Mouse (Mus musculus): ENCODE data around the gene Zdhhc6.
A peak's percentile ranks its signal among the peaks of the same experiment; 100 is the strongest.

The Zdhhc6 gene

DNA sequence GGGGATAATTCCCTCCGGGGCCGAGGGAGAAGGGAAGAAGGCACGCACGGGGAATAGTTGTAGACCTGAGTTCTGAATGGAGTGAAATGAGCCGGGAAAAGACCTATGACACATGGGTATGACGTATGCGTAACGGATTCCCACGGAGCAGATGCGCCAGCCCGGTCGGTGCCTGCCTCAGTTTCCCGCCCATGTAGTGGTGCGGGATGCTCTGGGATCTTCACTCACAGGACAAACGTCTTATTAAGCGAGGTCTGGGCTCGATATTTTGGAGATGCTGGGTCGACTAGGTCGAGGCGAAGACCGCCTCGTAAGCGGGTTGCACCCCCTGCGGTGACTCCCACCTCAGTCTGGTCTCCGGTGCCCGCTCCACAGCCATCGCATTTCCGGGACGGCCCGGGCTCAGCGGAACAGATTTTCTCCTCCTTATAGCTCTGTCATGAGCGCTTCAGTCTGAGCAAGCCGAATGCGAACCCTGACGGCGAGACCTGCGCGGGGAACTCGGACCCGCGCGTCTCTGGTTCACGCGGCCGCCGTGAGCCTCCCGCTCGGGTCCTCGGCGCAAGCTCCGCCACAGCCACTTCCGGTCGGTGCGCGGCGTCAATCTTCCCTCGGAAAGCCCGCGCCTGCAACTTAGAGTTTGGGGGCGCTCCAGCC, at the start of gene Zdhhc6:
Zdhhc6 (minus strand) TSS at position 581 of the 657 bp plus-strand sequence.
- DNase-seq = peak; percentile 94

GRCm38 (mm10) chr19:55362606-55363005, 46.8 kb upstream of the Zdhhc6 start:
- no peak for DNase-seq

DNA sequence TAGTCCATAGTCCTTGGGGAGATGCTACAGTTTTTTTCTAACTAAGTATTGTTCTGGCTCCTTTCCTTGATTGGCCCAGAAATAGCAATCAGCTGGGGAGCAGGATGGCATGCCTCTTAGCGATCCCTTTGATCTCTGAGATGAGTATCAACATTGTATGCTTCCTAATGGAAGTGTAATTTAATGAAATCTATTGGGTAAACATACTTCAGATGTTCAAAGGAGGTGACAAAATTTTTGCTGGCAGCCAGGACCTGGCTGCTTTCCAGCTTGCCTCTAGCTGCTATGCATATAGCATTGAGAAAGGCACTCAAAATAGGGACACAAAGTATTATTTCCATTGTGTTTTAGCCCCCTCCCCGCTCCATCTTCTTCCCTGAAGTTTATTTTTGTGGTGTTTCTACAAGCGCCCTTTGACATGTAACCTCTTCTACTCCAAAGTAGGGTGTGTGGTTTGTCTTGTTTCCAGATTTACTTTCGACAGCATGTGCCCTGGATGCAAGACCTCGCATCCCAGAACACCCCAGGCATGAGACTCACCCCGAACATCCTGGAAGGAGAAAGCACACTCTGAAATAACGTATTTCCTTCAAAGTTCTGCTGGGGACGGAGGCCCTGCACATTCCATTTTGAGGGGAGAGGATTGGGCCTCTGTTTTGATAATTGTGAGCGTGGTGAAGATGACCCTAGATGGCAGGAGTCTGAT, 35.0 kb upstream of the Zdhhc6 start:
- DNase-seq = no peak

DNA sequence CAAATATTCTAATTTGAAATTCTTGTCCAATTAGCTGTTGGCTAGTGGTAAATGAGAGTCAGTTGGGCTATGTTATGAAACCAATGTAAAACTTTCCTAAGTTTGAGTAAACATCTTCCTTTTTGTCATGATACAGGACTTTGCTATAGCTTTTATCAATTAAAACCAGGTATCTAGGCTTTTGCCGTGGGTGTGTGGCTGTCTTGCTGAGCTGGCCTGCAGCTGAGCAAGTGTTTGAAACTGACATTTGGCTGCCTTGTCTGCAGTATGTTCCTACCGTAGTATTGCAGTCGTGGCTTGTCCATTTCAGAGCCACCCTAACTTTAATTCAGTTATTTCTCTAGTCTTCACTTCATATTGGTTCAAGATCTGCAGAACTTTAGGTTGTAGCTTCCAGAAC, 32.4 kb upstream of the Zdhhc6 start:
- DNase-seq = no peak

DNA sequence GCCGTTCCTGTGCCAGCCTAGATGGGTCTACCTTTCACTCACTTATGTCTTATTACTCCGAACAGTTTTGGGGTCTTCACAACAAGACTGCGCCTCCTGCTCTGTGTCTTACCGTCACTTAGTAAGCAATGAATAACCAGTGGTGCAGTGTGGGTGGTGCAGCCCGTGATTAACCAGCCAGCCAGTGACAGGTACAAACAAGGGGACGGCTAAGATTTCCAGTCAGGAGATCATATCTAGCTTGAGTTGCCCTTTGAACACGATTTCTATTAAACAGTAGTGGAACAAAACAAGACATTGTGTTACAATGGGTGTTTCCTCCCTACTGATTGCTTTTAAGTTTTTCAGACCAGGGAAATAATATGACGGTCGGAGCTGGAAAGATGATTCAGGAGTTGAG, 27.4 kb upstream of the Zdhhc6 start:
- no peak for DNase-seq

DNA sequence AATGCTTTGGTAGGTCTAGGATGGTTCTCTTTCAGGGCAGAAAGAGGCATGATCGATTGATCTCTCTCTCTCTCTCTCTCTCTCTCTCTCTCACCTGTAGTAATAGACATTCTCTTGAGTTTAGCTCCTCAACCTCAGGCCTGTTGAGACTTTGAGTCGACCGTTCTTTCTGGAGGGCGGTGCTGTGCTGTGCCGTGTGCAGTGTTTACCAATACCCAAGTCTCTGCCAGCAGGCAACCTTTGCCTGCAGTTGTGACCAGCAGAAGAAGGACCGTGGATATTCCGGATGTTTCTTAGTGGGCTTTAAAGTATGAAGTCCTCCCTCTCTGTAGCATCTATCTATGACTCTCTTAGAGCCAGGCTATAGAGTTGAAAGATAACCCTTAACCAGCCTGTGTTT, 26.6 kb upstream of the Zdhhc6 start:
- DNase-seq = no peak

- DNase-seq = no peak
These were observed 25.5 kb upstream of the Zdhhc6 start for GRCm38 (mm10) chr19:55341377-55341776.

DNA sequence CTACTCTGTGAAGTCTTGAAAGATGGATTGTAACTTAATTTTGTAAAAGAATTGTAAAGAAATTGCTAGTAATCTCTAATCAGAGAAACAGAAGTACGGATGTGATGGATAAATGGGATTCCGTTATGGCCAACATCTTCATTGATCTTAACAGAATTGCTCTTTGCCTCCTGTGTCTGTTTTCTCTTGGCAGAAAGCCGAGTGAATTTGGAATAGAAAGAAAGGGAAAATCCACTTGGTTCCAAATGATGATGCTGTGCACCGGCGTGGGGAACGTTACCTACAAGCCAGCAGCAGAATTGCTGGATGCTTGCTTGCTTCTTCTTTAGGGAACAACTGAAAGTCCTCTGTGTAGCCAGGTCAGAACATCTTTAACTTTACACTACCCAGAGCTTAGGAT, 24.7 kb upstream of the Zdhhc6 start:
- DNase-seq = no peak

DNA sequence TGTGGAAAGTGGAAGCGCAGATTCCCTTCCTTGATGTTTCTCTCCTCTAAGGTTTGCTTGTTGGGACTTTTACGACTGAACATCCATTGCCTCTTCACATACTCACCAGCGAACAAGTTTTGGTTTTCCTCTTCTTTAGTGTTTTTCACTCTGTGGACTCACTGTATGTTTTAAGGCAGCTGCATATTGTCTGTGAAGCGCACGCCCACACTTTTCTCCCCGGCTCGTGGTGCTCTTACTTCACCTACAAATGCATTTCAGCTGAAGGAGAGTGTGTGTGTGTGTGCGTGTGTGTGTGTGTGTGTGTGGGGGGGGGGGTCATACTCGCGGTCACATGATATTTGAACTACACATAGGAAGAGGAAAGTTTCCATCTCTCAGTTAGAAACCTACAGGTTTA, 21.8 kb upstream of the Zdhhc6 start:
- DNase-seq = no peak

- no peak for DNase-seq
These were observed 21.2 kb upstream of the Zdhhc6 start for GRCm38 (mm10) chr19:55337066-55337465.

- no peak for DNase-seq
These were observed 20.6 kb upstream of the Zdhhc6 start for GRCm38 (mm10) chr19:55336441-55336840.

DNA sequence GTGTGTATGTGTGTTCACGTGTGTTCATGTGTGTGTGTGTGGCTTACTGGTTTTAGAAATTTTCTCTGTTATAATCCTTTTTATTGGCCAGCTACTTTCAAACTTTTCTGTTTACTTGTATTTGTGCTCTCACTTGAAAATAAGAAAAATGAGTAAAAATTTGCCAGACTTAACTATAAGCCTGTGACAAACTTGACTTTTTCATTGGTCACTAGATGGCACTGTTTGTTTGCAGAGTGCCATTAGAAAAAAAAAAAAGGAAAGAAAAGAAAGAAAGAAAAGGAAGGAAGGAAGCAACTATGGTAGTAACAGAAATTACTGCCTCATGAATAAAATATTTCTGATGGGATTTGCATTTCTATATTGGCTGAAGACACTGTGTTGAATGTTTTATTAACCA, 20.0 kb upstream of the Zdhhc6 start:
- no peak for DNase-seq

DNA sequence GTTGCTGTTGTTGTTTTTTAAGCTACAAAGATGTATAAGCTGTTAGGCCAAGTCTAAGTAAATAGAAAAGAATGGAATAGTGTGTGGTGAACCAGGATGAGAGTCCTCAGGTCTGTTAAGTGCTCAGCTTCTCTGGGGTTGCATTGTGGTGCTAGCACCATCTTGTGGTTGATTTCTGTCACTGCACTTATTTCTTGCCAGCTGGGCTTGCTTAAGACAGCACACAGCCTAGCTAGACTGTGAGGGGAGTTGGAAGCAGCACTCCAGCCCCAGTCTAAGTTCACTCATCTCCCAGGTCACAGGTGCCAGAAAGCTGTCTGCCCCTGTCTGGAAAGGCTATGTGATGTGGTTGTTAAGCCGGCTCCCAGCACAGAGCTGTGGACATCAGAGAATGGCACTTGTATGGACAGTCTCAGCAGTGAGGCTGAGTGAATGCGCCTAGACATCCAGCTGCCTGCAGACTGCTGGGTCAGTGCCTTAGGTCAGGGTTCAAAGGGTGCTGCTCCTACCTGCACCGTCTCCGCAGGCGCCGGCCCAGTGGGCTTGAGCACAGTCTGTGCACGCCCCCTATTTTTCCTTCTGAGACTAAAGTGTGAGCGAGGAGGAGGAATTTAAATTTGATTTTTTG, 16.9 kb upstream of the Zdhhc6 start:
- peak; percentile 55 for DNase-seq

DNA sequence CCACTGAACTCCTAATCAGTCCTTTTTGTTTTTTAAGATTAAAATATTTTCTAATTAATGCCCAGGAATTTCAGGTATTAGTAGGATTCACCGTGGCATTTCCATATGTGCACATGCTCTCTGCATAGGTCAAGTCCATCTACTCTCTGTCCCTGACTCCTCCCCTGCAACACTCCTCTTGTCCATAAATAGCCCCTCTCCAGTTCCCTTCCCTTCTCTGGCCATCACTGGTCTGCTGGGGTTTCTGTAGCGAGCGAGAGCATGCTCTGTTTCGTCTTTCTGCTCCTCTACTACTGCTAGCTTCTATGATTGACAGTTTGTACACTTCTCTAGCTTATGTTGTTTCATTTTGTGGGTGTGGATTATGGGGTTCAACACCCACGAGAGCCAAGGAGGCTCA, 15.9 kb upstream of the Zdhhc6 start:
- DNase-seq = no peak

DNA sequence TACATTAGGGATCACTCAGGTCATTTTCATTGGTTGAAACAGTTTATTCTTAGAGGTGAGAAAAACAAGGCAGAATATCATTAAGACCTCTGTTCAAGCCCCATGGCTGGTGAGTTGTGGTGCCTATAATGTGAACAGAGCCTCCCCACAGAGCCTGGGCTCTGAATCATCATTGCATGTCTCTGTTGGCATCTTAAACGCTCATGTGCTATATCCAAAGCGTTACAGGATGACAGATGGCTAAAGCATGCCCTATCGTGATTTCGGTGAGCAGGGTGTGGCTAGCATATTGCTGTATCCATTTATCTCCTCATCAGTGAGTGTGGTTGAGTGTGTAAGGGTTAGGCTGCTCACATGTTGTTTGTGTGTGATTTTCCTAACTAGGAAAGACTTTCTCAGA, 11.7 kb upstream of the Zdhhc6 start:
- no peak for DNase-seq

GRCm38 (mm10) chr19:55322604-55323003, 6.8 kb upstream of the Zdhhc6 start:
- DNase-seq = no peak

DNA sequence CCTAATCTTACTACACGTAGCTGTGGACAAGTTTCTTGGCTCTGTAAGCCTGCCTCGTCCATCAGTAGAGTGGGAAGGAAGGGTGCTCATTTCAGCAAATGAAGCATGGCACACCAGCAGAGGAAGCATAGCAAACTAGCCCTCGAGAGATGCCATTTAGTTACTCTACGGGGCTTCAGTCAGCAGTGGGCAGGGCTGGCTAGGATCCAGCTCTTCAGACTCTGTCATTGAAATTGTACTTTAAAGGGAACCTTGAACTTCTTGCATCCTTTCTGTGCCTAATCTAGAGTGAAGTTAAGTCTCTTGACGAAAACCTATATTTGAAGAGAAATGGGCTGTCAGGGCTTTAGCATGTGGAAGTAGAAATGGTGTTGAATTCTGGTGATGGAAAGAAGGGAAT, 3.7 kb upstream of the Zdhhc6 start:
- no peak for DNase-seq

GRCm38 (mm10) chr19:55319036-55319435, 3.2 kb upstream of the Zdhhc6 start:
- DNase-seq = no peak

GRCm38 (mm10) chr19:55316901-55317300, 1.1 kb upstream of the Zdhhc6 start:
- DNase-seq = no peak

GRCm38 (mm10) chr19:55316109-55316714, 380 bp upstream of the Zdhhc6 start, which contains the start of gene Vti1a:
TSS of gene Vti1a (plus strand) at chr19:55316295.
- peak; percentile 89 for DNase-seq

DNA sequence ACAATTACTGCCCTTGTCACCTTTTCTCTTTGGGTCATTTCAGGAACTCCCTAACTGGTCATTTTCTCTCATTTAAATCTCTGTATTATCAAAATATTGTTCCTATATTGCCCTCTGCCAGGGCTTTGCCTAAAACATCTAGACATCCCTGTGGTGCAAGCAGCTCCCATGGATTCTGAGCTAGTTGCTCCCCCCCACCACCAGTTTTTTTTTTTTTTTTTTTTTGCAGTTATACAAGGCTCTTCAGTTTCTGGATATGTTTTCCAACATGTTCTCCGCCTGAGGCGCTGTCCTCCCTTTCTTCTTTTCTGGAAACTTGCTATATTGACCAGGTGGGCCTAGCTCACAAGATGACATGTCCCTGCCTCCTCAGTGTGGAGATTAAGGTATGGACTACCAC, 2.2 kb downstream of the Zdhhc6 start:
- no peak for DNase-seq

DNA sequence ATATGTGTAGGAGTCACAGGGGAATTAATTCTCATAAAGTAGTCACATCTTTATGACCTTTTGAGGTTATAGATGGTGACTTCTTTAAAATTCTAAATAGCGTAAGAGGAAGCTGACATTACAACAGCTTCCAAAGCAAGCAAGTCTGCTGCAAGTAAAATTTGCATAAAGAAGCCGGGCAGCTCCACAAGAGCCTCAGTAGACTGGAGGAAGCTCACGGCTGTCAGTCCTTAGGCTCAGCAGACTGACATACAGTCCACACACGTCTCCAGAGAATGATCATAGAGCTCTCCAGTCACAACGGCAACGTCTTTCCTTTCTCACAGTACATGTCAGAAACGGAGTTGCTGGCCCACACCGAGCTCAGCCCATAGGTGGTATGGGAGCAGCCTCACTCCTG, 4.0 kb downstream of the Zdhhc6 start:
- DNase-seq = no peak

DNA sequence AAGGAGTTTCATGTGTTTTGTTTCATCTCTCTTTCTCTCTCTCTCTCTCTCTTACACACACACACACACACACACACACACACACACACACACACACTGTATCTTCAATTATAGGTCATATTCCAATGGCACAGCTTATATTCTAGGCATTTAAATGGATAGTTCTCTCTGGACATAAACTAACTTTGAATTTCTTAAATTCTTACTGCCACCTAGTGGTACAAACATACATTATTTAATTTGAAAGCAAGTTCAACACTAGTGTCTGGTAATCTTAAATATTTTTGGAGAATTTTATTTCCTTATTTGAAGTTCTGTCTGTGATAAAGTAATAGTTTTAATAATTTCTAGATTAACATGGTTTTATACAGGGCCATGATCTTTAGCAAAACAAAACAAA, 10.8 kb downstream of the Zdhhc6 start:
- DNase-seq = no peak

DNA sequence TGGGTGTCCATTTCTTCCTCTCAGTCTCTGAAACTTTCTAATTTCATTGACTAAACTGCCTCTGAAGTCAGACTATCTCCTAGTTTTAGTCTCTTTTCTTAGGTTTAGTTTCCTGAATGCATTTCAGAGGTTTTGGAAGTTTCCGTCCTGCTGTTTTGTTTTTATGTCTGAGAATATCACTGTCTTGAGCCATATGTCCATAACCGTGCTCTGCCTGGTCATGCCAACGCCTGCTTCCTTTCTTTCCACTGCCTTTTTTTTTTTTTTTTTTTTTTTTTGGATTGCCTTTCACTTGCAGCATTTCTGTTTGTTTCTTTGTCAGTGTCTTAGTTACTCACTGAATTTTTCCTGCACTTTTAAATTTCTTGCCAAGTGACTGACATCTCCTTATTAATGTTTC, 15.3 kb downstream of the Zdhhc6 start:
- no peak for DNase-seq
